Mouse (Mus musculus) myocyte (in vitro differentiated cells): ENCODE data around the gene a.

Experiments
- CEBPB ChIP-seq: IDR thresholded peaks from 2 replicates; pipeline ENCODE4 v1.6.1; 2011; ENCODE audit warnings: mild to moderate bottlenecking, moderate library complexity; ENCODE audit not compliant: poor library complexity, insufficient read depth, severe bottlenecking
- E2F4 ChIP-seq: IDR thresholded peaks from one replicate; pipeline ENCODE4 v1.6.1; 2011; ENCODE audit warnings: mild to moderate bottlenecking, control low read depth, moderate library complexity; ENCODE audit not compliant: insufficient read depth
- MAX ChIP-seq: IDR thresholded peaks from one replicate; pipeline ENCODE4 v1.6.1; 2011; ENCODE audit warnings: low read depth, mild to moderate bottlenecking, control low read depth
- MYOD1 ChIP-seq, 3 experiments: IDR thresholded peaks; one replicate each; pipeline ENCODE4 v1.6.1; 2011; ENCODE audit warnings: control low read depth in 2 of 3, low read depth in 2 of 3, mild to moderate bottlenecking in 2 of 3, moderate library complexity in 1 of 3; ENCODE audit not compliant: insufficient read length in 2 of 3, control insufficient read depth in 1 of 3
- MYOG ChIP-seq, 3 experiments: IDR thresholded peaks; one replicate each; pipeline ENCODE4 v1.6.1; 2011; ENCODE audit warnings: control low read depth in 2 of 3, low read depth in 2 of 3, mild to moderate bottlenecking in 2 of 3; ENCODE audit not compliant: insufficient read length in 2 of 3, control insufficient read depth in 1 of 3, insufficient read depth in 1 of 3
- POLR2A ChIP-seq: IDR thresholded peaks from one replicate; pipeline ENCODE4 v1.6.1; 2011; ENCODE audit warnings: low read depth, mild to moderate bottlenecking, control low read depth, moderate library complexity; ENCODE audit not compliant: insufficient read length
- SRF ChIP-seq: IDR thresholded peaks from one replicate; pipeline ENCODE4 v1.6.1; 2011; ENCODE audit warnings: low read depth; ENCODE audit not compliant: control insufficient read depth, insufficient read length
- TCF12 ChIP-seq: IDR thresholded peaks from one replicate; pipeline ENCODE4 v1.6.1; 2011; ENCODE audit warnings: mild to moderate bottlenecking, control low read depth; ENCODE audit not compliant: poor library complexity, insufficient read depth, severe bottlenecking
- TCF3 ChIP-seq: IDR thresholded peaks from one replicate; pipeline ENCODE4 v1.6.1; 2011; ENCODE audit warnings: low read depth, control low read depth; ENCODE audit not compliant: insufficient read length
- USF1 ChIP-seq: IDR thresholded peaks from one replicate; pipeline ENCODE4 v1.6.1; 2011; ENCODE audit warnings: low read depth, mild to moderate bottlenecking, control low read depth, moderate library complexity

DNA sequence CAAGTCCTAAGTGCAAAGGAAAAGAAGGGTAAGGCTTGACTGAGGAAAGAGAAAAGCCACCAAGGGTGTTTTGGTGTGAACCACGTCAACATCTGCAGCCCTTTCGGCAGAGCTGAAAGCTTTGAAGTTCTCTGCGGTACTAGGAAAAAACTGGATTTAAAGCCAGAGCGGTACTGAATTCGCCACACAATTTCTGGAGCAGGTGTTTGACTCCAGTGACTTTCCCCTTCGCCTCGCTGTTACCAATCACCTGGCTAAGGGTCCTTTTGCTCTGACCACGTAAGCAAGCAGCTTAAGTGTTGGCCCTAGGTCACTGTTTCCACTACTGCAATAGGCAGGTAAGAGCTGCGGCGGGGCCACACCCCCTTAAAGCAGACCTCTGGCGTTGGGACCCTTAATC is 214.3 kb downstream of the a start:
- no peak for TF ChIP-seq POLR2A
- TF ChIP-seq TCF12, result no peak
- TF ChIP-seq MAX, result no peak
- TF ChIP-seq SRF, result no peak
- TF ChIP-seq USF1, result no peak
- no peak for TF ChIP-seq CEBPB
- TF ChIP-seq E2F4, result no peak
- no peak for TF ChIP-seq MYOD1 (IDR thresholded peaks at IDR 0.05; ENCODE audit: control insufficient read depth in 1 of 3, insufficient read length in 2 of 3, low read depth in 2 of 3)
- no peak for TF ChIP-seq TCF3
- TF ChIP-seq MYOG (IDR thresholded peaks at IDR 0.05; ENCODE audit: control insufficient read depth in 1 of 3, insufficient read depth in 1 of 3, insufficient read length in 2 of 3, low read depth in 2 of 3), result no peak
